Mouse (Mus musculus) neutrophil, adult 5-6 weeks (primary cell): ENCODE results near the gene Phf23. TPM values are rescaled to one million over a fixed set of nuclear protein-coding genes. Genes with fewer than 3 reads are reported as not detected.

Experiments
- ATAC-seq: fragments of 151-379, 151-347 bp; 2 replicates; pipeline ENCODE4 v1.8.0; 2017; ENCODE audit warnings: mild to moderate bottlenecking, moderate TSS enrichment; ENCODE audit not compliant: insufficient number of reproducible peaks, poor library complexity, low FRiP score, severe bottlenecking; ENCODE audit errors: extremely low read depth
- total RNA-seq: library from RNA; stranded (forward); fragments of 200-1000 nt; gene quantifications from 2 replicates; pipeline ENCODE4 v1.2.3, GENCODE M21; 2017

Gene Phf23
- total RNA-seq, 1 experiment from 2014 or later: 74.4 TPM

DNA sequence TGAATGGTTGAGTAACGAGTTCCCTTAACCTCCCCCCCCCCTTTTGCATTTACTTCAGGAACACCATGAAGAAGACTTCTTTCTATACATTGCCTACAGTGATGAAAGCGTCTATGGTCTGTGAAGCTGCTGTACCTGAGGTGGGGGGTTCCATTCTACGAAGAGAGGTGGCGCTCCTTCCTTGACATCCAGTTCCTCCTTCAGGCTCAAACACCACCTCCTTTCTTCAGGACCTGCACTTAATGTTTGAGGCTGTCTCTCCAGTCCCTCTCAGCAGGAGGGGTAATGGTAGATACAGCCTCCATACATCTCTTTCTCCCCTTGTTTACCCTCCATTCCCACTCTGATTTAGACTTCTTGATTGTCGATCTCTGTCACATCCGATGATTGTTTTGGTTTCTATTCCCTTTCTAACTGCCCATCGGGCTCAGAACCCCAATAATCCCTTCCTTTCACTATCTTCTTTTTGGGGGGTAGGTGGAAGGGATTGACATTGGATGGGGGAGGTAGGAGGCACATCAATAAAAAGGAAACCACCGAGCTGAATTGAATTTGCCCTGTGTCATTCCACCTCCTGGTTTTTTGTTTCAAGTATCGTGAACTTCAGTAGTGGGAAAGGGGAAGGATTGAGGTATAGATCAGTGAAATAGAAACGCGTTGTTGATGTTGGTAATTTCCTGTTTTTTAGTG is 1.0 kb upstream of the Phf23 start:
- ATAC-seq: no peak

DNA sequence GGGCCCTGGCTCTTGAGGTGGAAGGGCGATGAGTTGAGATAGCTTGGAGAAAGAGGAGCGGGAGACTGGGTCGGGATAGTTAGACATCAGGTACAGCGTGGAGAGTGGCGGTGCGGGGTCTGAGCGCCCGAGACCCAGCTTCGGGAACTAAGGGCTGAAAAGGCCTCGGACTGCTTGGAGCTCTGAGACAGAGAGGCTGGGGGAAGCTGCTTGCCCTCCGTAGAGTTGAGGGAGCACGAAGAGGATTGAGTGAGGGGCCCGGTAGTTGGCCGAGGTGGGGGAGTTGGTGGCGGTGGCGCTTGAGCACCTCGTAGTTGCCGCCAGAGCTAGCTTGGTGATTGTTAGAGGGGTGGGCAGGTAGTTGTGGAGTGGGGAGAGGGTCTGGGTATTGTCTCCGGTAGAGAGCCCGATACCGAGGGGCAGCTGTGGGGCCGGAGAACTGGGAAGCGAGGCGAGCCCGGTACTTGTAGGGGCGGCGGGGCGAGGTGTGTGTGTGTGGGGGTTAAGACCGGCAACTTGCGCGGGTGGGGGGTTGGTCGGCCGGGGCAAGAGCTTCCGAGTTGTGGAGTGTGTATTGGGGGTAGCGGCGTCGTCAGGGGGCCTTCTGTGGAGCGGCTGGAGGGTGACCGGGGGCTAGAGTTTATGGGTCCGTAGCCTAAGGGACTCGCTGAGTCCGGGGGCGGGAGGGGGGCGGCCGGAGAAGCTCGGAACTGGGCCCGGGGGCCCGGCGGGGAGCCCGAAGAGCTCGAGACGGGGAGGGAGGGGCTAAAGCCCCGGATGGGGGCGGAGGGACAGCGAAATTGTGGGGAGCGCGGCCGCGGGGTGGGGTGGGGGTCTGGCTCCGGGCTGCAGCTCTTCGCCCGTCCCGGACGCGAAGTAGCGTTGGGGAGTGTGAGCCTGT is 834 bp downstream of the Phf23 start:
- no peak for ATAC-seq

DNA sequence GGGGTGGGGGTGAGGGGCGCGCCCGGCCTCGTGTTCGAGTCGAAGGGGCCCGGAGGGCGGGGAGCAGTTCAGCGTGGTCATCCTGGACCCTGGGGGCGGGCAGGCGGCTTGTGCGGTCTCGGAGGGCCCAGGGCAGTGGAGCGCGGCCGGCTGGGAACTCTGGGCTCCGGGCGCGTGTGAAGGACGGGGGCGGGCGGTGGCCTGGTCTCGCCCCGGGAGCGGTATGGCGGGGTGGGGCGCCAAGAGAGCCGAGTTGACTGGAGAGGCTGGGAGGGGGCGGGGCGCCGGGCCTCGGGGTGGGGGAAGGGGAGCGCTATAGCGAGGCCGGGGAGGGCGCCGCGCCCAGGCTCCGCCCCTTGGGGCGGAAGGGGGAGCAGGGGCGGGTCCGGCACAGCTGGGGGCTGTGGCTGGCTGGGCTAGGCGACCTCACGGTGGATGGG is 1.5 kb downstream of the Phf23 start:
- peak; percentile 15; the same call in 1 of the 2 replicates for ATAC-seq

DNA sequence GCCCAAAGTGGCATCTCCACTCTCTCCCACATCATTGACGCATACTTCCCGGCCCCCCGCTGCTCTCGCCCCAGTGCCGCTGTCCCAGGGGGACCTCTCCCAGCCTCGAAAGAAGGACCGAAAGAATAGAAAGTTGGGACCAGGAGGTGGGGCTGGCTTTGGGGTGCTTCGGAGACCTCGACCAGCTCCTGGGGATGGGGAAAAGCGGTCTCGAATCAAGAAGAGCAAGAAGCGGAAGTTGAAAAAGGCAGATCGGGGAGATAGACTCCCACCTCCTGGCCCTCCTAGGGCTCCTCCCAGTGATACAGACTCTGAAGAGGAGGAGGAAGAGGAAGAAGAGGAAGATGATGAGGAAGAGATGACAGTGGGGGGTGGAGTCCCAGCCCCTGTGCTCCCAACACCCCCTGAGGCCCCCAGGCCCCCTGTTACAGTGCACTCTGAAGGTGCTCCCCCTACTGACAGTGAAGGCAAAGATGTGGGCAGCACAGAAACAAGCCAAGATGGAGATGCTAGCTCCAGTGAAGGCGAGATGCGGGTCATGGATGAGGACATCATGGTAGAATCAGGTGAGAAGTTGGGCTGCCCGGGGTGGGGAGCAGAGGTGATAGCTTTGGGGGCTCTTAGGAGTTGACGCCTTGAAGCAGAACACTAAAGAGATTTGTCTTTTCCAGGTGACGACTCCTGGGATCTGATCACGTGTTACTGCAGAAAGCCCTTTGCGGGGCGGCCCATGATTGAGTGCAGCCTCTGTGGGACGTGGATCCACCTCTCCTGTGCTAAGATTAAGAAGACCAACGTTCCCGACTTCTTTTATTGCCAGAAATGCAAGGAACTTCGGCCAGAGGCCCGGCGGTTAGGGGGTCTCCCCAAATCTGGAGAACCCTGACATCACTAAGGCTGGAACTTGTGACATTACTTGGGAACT is 3.3 kb downstream of the Phf23 start:
- no peak for ATAC-seq

DNA sequence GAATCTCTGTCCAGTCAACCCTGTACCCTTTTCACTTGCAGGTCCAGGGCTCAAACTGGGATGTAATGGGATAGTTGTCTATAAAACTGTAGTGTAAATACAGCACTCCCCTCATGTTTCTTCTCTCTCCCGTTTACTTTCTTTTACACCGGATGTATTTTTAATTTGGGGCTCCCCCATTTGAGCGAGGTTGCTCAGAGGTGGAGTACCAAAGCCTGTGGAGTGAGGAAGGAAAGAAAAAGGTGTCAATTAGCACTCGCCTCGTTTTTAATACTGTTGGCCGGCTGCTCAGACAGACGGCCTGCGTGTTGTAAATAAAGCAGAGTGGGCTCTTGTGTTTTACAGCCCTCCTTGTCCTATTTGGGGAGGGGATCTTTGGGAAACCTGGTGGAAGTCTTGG is 4.1 kb downstream of the Phf23 start:
- ATAC-seq: no peak

DNA sequence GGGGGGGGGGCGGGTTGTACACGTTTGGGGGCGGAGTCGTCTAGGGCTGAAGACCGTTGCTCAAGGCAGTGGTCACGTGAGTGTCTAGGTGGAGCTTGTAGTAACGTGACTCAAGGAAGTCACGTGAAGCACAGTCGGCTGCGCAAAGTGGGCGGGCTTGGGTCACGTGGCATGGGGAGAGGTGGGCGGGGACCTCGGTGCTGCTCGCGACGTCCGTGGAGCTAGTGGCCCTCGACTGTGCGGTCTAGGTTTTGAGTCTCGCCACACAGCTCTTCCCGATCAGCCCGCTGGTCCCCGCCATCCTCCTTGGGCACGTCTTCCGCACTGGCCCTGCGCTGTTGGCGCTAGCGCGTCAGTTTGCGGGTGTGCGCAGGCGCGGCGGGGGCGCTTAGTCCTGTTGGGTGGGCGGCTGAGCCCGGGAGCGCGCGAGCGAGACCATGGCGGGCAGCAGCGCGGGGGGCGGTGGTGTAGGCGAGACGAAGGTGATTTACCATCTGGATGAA is 4.9 kb downstream of the Phf23 start, which contains the start of gene Dvl2:
Gene Dvl2, plus strand, starts transcription at position 200 of the 503 bp plus-strand sequence.
- ATAC-seq: peak; percentile 39

DNA sequence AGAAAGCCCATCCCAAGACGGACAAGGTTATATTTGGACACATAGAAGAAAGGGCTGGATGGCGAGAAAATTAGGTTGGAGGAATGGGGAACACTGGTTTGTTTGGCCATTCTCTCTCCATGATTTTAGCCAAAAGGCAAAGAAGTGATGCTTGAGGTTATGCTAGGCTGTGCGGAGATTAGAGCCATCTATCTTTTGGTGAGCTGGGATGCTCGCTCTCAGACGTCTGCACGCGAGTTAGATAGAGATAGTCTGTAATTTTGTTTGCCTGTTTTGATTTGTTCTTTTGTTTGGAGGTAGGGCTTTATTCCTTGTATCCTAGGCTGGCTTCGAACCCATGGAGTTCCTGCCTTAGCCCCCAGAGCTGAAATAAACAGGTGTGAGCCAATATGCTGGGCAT is 5.6 kb downstream of the Phf23 start:
- no peak for ATAC-seq

DNA sequence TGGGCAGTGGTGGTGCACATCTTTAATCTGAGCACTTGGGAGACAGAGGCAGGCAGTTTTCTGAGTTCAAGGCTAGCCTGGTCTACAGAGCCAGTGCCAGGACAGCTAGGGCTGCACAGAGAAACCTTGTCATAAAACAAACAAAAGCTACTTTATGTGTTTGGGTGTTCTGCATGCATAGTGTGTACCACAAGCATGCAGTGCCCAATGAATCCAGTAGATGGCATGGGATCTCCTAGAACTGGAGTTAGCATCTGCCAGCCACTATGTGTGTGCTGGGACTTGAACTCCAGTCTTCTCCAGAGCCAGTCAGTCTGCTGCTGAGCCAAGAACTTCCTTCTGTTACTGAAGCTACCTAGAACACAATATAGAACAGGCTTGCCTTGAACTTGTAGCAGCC is 6.3 kb downstream of the Phf23 start:
- peak; percentile 36; the same call in 1 of the 2 replicates for ATAC-seq

DNA sequence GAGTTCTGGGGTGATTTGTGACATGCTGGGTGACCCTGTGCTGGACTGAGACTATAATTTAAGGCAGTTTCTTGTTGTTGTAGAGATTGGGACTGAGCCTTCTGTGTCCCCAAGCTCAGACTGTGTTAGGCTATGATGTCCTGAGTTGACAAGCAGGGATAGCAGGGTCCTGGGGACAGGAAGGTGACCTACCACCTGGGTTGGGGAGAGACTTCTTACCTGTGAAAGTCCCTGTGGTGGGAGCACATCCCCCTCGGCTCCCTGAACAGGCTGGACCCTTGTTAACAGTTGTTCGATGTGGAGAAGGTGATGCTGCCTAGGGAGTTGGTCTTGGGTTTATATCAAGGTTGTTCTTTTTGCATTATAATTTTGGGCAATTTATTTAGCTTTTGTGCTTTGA is 6.9 kb downstream of the Phf23 start:
- ATAC-seq: no peak

DNA sequence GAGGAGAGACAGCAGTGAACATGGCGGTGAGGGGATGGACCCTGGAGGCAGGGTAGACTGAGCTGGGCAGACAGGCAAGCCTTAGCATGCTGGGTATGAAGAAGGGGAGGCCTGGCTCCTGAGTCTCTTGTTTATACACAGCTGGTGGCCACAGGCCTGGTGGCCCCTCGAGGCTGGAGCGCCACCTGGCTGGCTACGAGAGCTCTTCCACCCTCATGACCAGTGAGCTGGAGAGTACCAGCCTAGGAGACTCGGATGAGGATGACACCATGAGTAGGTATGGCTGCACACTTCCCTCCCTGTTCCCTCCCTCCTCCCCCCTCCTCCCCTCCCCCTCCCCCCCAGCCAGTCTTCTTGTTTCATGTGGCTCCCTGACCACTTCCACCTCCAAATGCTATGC is 9.9 kb downstream of the Phf23 start:
- peak; percentile 25; the same call in 1 of the 2 replicates for ATAC-seq

DNA sequence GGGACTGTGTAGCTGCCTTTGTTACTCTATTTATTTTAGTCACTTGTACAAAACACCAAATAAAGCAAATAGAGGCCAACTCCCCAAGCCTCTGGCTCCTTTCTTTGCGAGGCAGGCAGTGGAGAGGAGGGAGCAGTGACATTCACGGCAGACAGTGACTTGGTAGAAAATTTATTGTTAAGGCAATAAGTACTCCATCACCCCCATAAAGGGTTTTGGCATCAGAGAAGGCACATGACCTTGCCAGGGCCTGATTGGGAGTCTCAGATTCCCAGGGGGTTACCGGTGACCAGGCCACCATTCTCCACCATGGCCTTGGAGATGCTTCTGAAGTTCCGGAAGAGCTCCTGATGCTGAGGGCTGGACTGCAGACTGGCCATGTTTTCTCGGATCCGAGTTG is 14.5 kb downstream of the Phf23 start:
- no peak for ATAC-seq

DNA sequence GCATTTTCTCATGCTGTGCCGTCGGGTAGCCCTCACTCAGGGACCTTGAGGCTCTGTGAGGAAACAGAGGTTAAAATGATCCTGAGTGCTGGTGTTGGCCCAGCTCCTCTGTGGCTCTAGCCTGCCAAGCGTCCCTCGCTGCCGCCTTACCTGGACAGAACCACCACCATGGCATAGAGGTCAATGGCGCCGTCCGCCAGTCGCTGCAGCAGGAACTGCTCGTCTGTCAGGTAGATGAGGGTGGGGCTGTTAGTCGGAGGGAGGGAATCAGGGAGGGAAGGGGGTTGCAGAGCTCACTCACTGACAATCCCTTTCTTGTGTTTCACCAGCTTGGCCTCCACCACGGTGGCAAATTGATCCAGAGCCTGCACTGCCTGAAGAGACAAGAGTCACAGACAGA is 15.0 kb downstream of the Phf23 start:
- no peak for ATAC-seq

DNA sequence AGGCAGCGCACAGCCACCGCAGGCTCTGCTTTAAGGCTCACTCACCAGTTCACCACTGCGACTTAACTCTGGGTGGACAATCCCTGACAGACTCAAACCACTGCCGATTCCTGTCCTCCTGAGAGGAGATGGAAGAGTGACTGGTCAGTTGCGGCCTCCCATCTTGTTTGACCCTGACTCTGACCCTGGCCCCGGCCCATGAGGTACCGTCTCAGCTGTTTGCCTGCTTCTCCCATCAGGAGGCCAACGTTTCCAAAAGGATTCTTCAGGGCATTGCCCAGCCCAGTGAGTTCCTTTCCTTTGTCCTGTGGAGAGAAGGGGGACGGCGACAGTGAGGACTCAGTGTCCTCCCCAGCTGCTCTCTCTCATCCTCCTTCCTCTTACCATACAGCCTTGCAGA is 15.4 kb downstream of the Phf23 start:
- no peak for ATAC-seq

DNA sequence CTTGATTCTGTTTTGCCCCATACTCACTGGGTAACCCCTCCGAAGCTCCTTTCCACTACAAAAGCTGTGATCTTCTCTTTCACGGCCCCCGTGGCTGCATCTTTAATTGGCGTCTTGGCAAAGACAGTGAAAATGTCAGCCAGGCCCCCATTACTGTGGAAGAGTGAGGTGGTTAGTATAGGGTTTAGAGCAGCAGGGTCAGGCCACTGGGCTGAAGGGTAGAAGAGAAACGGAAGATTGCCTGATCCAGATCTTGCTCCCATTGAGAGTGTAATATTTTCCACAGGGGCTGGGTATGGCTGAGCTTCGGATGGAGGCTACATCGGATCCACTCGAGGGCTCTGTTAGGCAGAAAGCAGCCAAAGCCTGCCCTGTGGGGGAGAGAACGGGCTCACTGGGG is 17.4 kb downstream of the Phf23 start:
- no peak for ATAC-seq

DNA sequence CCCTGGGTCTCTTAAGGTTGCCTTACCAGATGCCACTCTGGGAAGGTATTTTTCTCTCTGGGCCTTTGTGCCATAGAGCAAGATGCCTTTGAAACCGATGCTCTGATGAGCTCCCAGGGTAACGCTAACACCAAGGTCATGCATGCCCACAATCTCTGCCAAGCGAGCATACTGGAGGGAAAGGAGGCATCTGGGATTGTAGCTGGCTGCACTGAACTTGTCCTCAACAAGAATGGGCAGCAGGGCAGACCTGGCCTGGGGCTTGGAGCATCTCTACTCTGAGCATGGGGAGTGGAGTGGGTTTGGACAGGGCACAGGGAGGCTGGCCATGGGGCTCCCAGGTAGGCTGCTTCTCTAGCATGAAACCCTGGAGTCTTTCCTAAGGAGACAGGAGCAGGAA is 17.8 kb downstream of the Phf23 start:
- ATAC-seq: no peak

DNA sequence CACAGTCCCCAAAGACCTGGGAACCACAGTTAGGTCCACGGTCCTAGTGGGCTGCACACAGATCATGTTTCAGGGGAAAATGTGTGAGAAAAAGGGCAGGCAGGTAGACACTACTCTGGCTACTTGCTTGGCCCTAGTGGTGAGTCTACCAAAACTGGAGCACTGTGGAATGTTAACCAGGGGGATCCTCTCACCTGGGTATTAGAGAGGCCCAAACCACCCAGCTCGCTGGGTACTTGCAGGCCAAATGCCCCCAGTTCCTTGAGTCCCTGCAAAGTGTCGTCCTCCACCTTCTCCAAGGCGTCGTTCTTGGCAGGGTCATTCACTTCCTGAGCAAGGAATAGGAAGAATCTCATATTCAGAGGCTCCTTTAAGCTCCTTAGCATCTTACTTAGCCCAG is 18.5 kb downstream of the Phf23 start:
- no peak for ATAC-seq

DNA sequence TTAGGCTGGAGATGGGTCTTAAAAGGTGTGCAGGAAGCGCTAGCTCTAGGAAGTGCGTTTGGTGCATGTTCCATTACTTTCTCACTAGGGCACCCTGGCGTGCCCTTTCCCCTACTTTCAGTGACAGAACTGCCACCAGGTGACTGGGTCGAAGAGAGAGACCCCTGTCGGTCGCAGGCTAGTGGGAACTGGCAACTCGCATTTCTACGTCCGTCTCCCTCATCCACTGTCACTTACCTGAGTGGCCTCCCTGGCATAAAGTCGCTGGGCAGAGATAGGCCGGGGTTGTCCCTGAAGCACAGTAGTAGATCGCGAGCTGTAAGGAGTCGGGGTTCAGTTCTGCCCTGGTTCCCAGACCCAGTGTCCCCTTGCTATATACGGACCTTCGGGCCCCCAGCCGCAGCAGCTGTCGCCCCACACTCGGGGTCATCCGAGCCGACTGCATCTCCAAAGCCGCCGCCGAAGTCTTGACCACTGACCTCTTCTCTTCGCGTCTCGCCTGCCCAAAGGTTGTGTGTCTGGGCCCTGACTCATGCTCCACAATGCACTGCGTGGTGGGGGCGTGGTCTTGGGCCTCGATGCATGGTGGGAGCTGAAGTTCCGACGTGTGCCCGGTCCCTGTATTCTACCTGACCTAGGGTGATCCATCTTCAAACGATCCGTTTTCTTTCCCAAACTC is 19.4 kb downstream of the Phf23 start, which contains the start of gene Acadvl:
Gene Acadvl, minus strand, starts transcription at position 532 of the 679 bp plus-strand sequence.
- peak; percentile 86 for ATAC-seq

DNA sequence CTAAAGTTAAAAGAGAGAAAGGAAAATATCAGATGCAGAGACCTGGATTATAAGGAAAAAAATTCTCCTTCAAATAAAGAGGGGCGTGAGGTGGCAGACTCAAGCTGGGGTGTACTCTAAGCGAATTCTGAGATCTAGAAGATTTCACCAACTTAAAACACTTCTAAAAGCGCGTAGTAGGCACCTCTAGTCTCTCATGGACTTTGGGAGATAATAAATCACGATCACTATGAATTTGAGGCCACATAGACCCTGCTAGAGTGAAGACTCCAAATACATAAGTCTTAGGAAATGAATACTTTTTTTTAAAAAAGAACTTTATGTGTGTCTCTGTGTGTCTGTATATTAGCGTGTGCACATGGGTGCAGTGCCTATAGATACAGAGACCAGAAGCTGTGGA is 20.1 kb downstream of the Phf23 start:
- ATAC-seq: no peak
